Mouse (Mus musculus): ENCODE results near the gene Wdr54.

Wdr54 gene

GRCm38 (mm10) chr6:83101688-83102556 is 54.3 kb downstream of the Wdr54 start:
- peak; percentile 64 for DNase-seq

- DNase-seq: peak; percentile 83
Measured at GRCm38 (mm10) chr6:83101316-83101687, 54.9 kb downstream of the Wdr54 start, which contains the start of the genes Ccdc142 and Gm42688. Gene Ccdc142 (plus strand): TSS chr6:83101601. Gene Gm42688 (plus strand): TSS chr6:83101617.

Data from right cerebral cortex, postnatal 14 days (tissue).